Mouse (Mus musculus) midbrain, embryonic 14.5 days (tissue): Measurements from ENCODE around the gene Cdhr3. TPM values are rescaled to one million over a fixed set of nuclear protein-coding genes. Genes with fewer than 3 reads are reported as not detected.
A peak's percentile ranks its signal among the peaks of the same experiment; 100 is the strongest.

Experiments used
- ATAC-seq: fragments of 200-750 bp; cut with Nextera tagmentation; 2 replicates; pipeline ENCODE4 v1.8.0; 2017; ENCODE audit warnings: moderate number of reproducible peaks, moderate library complexity; ENCODE audit not compliant: low FRiP score, low TSS enrichment
- DNase-seq: peaks from one replicate; pipeline ENCODE4 v3.0.0-alpha.2; 2015
- H3K27ac ChIP-seq: fragments of 300-500 bp; sonication (generic); replicated peaks from 2 replicates; pipeline ENCODE4 v1.5.1; 2014; ENCODE audit warnings: mild to moderate bottlenecking, low read depth, low read length, moderate library complexity
- H3K27me3 ChIP-seq: fragments of 300-500 bp; sonication (generic); 2 replicates; pipeline ENCODE4 v1.6.1; 2014; ENCODE audit warnings: low read length, control low read depth, mixed read lengths; ENCODE audit not compliant: control insufficient read depth, insufficient read depth
- H3K36me3 ChIP-seq: fragments of 300-500 bp; sonication (generic); 2 replicates; pipeline ENCODE4 v1.6.1; 2014; ENCODE audit warnings: low read length, control low read depth; ENCODE audit not compliant: control insufficient read depth, insufficient read depth
- H3K4me1 ChIP-seq: fragments of 300-500 bp; sonication (generic); 2 replicates; pipeline ENCODE4 v1.6.1; 2014; ENCODE audit warnings: mild to moderate bottlenecking, antibody characterized with exemption, low read length, control low read depth; ENCODE audit not compliant: control insufficient read depth, insufficient read depth
- H3K4me2 ChIP-seq: fragments of 300-500 bp; sonication (generic); 2 replicates; pipeline ENCODE4 v1.6.1; 2014; ENCODE audit warnings: mild to moderate bottlenecking, low read length, moderate library complexity
- H3K4me3 ChIP-seq: fragments of 300-500 bp; sonication (generic); replicated peaks from 2 replicates; pipeline ENCODE4 v1.5.1; 2014; ENCODE audit warnings: low read depth, low read length
- H3K9ac ChIP-seq: fragments of 300-500 bp; sonication (generic); replicated peaks from 2 replicates; pipeline ENCODE4 v1.6.1; 2014; ENCODE audit warnings: mild to moderate bottlenecking, low read length, moderate library complexity
- H3K9me3 ChIP-seq: fragments of 300-500 bp; sonication (generic); 2 replicates; pipeline ENCODE4 v1.6.1; 2016; ENCODE audit warnings: low read length, control low read depth, mixed read lengths; ENCODE audit not compliant: control insufficient read depth
- WGBS: fragments of 180-500 bp; shearing (Covaris S2); extraction: QIAGEN DNeasy Blood & Tissue Kit; methylation state at CpG from one replicate; pipeline ENCODE4 v1.1.7; 2014; 5-methylcytosine and 5-hydroxymethylcytosine counted together
- polyA plus RNA-seq: library from polyadenylated mRNA; unstranded; fragments of >200 nt; fragmentation: Nextera tagmentation; extraction: Ambion mirVana; gene quantifications from 2 replicates; pipeline ENCODE4 v1.2.1, GENCODE M21; 2014

Gene Cdhr3
- polyA plus RNA-seq, 1 experiment from 2014 or later: 0.08 TPM

DNA sequence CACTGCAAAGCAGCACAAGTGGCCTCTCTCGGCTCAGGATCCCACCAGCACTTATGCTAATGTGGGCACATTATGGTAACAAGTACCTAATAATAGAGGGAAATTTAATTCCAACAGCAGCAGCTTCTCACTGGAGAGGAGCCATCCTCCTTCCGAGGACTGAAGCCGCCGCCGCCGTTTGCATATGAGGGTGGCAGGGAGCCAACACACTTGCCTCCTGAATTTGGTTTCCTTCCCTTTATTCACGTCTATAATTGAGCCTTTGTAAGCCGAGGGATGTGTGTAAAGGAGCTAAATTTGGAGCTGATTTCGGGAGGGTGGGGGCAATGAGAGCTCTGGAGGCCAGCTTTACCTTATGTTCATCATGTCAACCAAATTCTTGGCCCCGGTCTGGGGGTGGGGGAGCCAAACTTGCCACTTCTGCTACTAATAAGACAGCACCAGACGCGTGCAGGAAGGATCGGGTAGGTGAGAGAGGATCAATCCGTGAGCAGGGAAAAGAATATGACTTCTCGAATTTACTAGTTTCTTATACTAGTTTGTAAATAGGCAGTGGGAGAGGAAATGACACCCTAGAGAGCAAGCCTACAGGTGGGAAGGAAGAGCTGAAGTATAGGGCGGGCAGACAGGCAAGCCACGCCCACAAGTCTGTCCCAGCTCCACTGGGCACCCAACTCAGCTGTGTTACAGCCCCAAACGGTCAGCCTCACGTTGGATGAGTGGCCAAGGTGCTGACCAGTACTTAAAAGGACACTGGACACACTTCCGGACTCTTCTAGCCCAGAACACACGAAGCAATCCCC is 56.8 kb downstream of the Cdhr3 start:
- WGBS: 17% methylated on average over 21 of the region's 21 CpGs
- ATAC-seq (peak; percentile 88), DNase-seq (peak; percentile 90)
- peak overlapping the region; percentile 21; the same call in 1 of the 2 replicates for H3K9ac ChIP-seq
- no peaks in the 10 kb centered on the region; the same call in 1 of the 2 replicates for H3K27me3 ChIP-seq
- peaks cover 24% of the 10 kb centered on the region for H3K4me1 ChIP-seq
- H3K9me3 ChIP-seq: no peaks in the 10 kb centered on the region
- peak overlapping the region; percentile 18; the same call in 1 of the 2 replicates for H3K4me2 ChIP-seq
- H3K4me3 ChIP-seq: no peak overlapping the region
- no peaks in the 10 kb centered on the region for H3K36me3 ChIP-seq
- H3K27ac ChIP-seq: peak overlapping the region; percentile 66

GRCm38 (mm10) chr12:33035089-33035718 is 57.5 kb downstream of the Cdhr3 start:
- 16% methylated on average over 11 of the region's 11 CpGs for WGBS
- Histone ChIP-seq H3K4me3 (no peak overlapping the region), H3K9ac (peak overlapping the region; percentile 21; the same call in 1 of the 2 replicates), H3K9me3 (no peaks in the 10 kb centered on the region), H3K36me3 (no peaks in the 10 kb centered on the region), H3K27me3 (no peaks in the 10 kb centered on the region; the same call in 1 of the 2 replicates), H3K27ac (peak overlapping the region; percentile 66), H3K4me1 (peaks cover 24% of the 10 kb centered on the region), H3K4me2 (peak overlapping the region; percentile 6; the same call in 1 of the 2 replicates)
- peak; percentile 50 for DNase-seq
- ATAC-seq: peak; percentile 48; the same call in 1 of the 2 replicates

DNA sequence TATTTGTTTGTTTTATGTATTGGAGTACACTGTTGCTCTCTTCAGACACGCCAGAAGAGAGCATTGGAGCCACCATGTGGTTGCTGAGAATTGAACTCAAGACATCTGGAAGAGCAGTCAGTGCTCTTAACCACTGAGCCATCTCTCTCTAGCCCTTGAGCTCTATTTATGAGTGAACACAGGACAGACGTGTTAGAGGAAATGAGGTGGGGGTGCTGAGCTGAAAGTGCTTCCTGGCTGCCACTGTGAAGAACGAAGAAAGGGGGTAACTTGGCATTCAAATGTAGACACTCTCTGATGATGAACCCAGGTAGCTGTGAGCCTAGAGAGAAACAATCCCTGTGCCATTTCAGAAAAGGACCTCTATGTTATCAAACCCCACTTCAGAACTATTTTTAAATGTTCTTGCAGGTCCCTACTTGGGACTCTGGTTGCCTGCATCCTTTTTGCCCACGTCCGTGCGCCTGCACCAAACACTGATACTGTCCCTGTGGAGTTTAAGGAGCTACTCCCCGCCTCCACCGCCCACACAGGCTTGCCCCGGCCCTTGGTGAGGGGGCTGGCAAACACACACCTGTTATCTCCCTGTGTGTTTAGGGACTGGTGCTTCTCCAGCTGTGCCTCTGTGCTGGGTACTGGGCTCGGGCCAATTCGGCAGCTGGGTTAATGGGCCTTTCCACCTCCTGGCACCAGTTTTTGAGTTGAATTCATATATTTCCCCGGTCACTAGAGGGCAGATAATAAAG is 58.2 kb downstream of the Cdhr3 start:
- peak overlapping the region; percentile 66 for H3K27ac ChIP-seq
- no peaks in the 10 kb centered on the region for H3K9me3 ChIP-seq
- no peak overlapping the region for H3K4me3 ChIP-seq
- DNase-seq (no peak), ATAC-seq (no peak)
- H3K4me2 ChIP-seq: 0 out of 2 replicates have a peak overlapping the region, but pooled peaks have one; percentile 6
- 52% methylated on average over 12 of the region's 12 CpGs for WGBS
- H3K27me3 ChIP-seq: no peaks in the 10 kb centered on the region
- peaks cover 24% of the 10 kb centered on the region for H3K4me1 ChIP-seq
- H3K36me3 ChIP-seq: no peaks in the 10 kb centered on the region
- H3K9ac ChIP-seq: 0 out of 2 replicates have a peak overlapping the region, but pooled peaks have one; percentile 6

DNA sequence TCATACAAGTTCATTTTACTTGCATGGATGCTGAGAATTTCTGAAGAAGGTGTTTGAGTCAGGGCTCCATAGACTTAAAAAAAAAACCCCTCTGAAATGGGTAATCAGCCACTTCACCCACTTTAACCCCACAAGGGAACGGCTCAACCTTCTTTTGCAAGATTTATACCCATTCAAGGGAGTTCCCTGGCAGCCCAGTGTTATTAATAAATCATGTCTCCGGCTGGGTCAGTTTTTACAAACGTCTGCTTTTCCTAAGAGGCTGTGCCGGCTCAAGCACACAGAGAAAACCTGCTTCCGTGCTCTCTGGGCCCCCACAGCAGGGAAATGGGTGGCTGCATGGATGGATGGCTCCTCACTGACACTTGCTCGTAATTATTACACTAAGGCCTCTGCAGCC is 59.5 kb downstream of the Cdhr3 start:
- WGBS: 61% methylated on average over 6 of the region's 6 CpGs

GRCm38 (mm10) chr12:33030589-33030988 is 62.1 kb downstream of the Cdhr3 start:
- Histone ChIP-seq H3K9me3 (no peaks in the 10 kb centered on the region), H3K36me3 (no peaks in the 10 kb centered on the region), H3K27ac (no peak overlapping the region), H3K4me3 (no peak overlapping the region), H3K4me2 (no peak overlapping the region), H3K9ac (no peak overlapping the region), H3K4me1 (peaks cover 20% of the 10 kb centered on the region), H3K27me3 (no peaks in the 10 kb centered on the region)
- WGBS: 89% methylated on average over 2 of the region's 2 CpGs
- no peak for ATAC-seq
- DNase-seq: no peak

More for the DNA sequence above, 59.5 kb downstream of the Cdhr3 start:
- no peaks in the 10 kb centered on the region for H3K9me3 ChIP-seq
- H3K4me1 ChIP-seq: peaks cover 24% of the 10 kb centered on the region
- no peak for ATAC-seq
- H3K4me2 ChIP-seq: no peak overlapping the region
- H3K9ac ChIP-seq: no peak overlapping the region
- H3K27me3 ChIP-seq: no peaks in the 10 kb centered on the region
- H3K36me3 ChIP-seq: no peaks in the 10 kb centered on the region
- H3K4me3 ChIP-seq: no peak overlapping the region
- no peak overlapping the region for H3K27ac ChIP-seq
- no peak for DNase-seq

- WGBS: 40% methylated on average over 13 of the region's 13 CpGs
- H3K36me3 ChIP-seq: no peaks in the 10 kb centered on the region
- no peaks in the 10 kb centered on the region for H3K9me3 ChIP-seq
- ATAC-seq: no peak
- H3K27me3 ChIP-seq: no peaks in the 10 kb centered on the region
- DNase-seq: peak; percentile 71
- H3K4me3 ChIP-seq: no peak overlapping the region
- no peak overlapping the region for H3K27ac ChIP-seq
- H3K4me2 ChIP-seq: no peak overlapping the region
- H3K9ac ChIP-seq: no peak overlapping the region
- H3K4me1 ChIP-seq: peaks cover 15% of the 10 kb centered on the region
Measured at GRCm38 (mm10) chr12:33030066-33030465, 62.6 kb downstream of the Cdhr3 start.

DNA sequence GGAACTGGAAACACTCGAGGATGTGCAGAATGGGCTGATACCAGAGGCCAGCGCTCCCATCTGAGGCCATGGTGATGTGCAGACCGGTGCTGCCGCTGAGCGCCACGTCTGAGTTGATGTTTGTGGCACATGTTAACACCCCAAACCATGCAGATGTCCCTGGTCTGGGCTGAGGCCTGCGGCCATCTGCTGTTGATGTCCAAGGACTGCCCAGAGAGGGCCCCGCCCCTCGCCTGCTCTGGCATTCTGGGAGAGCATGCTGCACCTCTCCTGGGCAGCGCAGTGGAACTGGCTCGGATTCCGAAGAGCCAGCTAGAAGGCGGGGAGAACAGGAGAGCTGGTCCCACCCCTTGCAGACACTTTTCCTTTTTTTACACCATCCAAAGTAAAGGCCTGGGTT is 64.0 kb downstream of the Cdhr3 start:
- 50% methylated on average over 13 of the region's 13 CpGs for WGBS
- no peaks in the 10 kb centered on the region for H3K36me3 ChIP-seq
- H3K9me3 ChIP-seq: no peaks in the 10 kb centered on the region
- no peak overlapping the region for H3K9ac ChIP-seq
- no peak for DNase-seq
- no peak for ATAC-seq
- no peaks in the 10 kb centered on the region for H3K27me3 ChIP-seq
- H3K27ac ChIP-seq: no peak overlapping the region
- no peak overlapping the region for H3K4me3 ChIP-seq
- H3K4me1 ChIP-seq: peaks cover 7% of the 10 kb centered on the region; the same call in 1 of the 2 replicates
- no peak overlapping the region for H3K4me2 ChIP-seq

DNA sequence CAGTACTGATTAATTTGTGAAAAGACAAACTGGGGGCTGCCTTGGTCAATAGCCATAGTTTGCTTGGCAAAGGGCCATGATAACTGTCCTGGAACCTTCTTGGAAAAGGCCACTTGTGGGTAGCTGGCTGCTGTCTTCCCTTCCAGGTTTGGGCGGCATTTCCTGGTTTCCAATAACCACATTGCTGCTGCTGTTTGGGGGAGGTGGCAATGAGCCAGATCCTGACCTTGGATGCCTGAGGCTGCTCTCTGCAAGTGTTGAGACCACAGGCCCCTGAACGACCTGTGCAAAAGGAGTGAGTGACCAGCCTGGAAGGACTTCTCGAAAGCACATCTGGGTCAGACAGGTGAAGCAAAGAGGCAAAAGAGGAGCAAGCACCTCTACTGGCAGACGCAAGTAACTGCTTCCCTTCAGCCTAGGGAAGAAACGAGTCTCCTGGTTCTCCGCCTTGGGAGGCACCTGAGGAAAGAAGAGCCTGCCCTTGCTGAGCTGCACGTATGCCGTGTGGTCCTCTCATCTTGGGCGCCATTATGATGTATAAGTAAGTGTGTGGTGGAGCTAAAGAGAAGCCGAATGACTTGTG is 64.5 kb downstream of the Cdhr3 start:
- H3K9me3 ChIP-seq: no peaks in the 10 kb centered on the region
- no peaks in the 10 kb centered on the region for H3K27me3 ChIP-seq
- no peak overlapping the region for H3K9ac ChIP-seq
- H3K4me3 ChIP-seq: no peak overlapping the region
- DNase-seq: no peak
- no peaks in the 10 kb centered on the region for H3K36me3 ChIP-seq
- WGBS: 54% methylated on average over 10 of the region's 10 CpGs
- no peak for ATAC-seq
- H3K27ac ChIP-seq: no peak overlapping the region
- H3K4me1 ChIP-seq: peaks cover 4% of the 10 kb centered on the region; the same call in 1 of the 2 replicates
- no peak overlapping the region for H3K4me2 ChIP-seq
